Mouse (Mus musculus) embryo, embryonic 10.5 days (tissue): ENCODE results near the gene Gm5741.
"Not testable (repeated sequence)": the region's sequence is repeated elsewhere in the genome, so short reads cannot be mapped to it uniquely, and the experiment has no call there.

Source experiments
- DNase-seq: peaks from one replicate; pipeline ENCODE4 v3.0.0-alpha.2; 2015; ENCODE audit warnings: low spot score

The Gm5741 gene

DNA sequence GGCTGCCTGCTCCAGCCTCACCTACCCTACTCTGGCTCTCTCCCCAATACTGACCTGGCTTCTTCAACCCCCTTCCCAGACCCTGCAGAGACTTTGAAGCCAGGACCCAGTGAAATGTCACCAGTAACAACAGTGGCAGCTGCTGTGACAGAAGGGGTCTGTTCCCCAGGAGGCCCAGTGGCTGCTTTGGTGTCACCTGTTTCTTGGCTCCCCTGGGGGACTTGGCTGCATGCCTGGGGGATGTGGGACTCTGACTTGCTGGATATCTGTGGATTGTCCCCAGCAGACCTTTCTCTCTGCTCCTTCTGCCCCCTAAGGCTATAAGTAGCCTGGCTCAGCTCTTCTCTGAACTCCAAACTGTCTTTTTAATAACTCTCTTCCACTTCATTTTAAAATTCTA is at the start of gene Gm5741:
Gene Gm5741, minus strand, starts transcription at position 1 of the 400 bp plus-strand sequence.
- no peak for DNase-seq

GRCm38 (mm10) chr8:85116984-85117383 is 49.2 kb upstream of the Gm5741 start:
- no peak for DNase-seq

DNA sequence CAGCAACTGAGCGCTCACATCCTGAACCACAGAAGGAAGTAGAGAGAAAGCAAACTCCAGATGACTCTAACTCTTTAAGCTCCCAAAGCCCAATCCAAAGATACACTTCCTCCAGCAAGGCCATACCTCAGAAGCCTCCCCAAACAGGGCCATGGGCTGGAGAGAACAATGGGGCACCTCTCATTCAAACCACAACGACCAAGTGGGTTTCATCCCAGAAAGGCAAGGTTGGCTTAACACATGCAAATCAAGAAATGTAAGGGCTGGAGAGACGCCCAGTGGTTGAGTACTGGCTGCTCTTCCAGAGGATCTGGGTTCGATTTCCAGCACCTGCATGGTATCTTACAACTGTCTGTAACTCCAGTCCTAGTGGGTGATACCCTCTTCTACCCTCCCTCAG is 47.7 kb upstream of the Gm5741 start:
- DNase-seq: no peak

- no peak for DNase-seq
Measured at GRCm38 (mm10) chr8:85113241-85113640, 45.5 kb upstream of the Gm5741 start.

GRCm38 (mm10) chr8:85100076-85100665 is 32.4 kb upstream of the Gm5741 start:
- DNase-seq: no peak

GRCm38 (mm10) chr8:85096850-85097249 is 29.1 kb upstream of the Gm5741 start:
- no peak for DNase-seq

GRCm38 (mm10) chr8:85096196-85096595 is 28.4 kb upstream of the Gm5741 start:
- no peak for DNase-seq

DNA sequence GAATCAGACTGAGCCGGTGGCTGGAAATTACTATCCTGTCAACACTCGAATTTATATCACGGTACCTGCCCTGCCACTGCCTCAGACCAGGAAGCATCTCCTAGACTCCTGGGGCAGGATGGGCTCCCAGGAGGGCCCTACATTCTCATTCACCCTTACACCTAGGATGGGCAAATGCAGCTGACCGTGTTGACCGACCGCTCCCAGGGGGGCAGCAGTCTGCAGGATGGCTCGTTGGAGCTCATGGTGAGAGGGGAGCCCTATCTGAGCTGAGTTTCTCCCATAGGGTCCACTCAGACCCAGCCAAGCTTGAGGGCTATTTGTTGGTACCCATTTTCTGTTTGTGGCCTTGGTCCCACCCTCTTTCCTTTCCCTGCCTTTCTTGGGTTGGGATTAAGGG is 27.8 kb upstream of the Gm5741 start:
- no peak for DNase-seq

- no peak for DNase-seq
Measured at GRCm38 (mm10) chr8:85095051-85095450, 27.3 kb upstream of the Gm5741 start.

GRCm38 (mm10) chr8:85091526-85092090 is 23.8 kb upstream of the Gm5741 start:
- no peak for DNase-seq

DNA sequence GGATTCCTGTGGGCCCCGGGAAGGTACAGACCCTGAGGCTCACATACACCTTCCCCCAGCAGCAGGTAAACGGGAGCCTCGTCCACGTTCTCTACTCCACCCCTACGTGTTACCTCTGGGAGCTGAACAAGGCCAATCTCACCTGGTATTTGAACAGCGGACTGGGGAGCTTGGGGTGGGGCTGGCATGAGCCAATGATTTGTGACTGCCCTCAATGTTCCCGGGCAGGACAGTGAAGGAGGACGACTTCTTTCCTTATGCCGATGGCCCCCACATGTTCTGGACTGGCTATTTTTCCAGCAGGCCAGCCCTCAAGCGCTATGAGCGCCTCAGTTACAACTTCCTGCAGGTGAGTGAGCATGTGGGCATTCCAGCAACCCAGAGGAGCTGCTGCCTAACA is 23.1 kb upstream of the Gm5741 start:
- DNase-seq: no peak

- DNase-seq: no peak
Measured at GRCm38 (mm10) chr8:85088771-85089170, 21.0 kb upstream of the Gm5741 start.

DNA sequence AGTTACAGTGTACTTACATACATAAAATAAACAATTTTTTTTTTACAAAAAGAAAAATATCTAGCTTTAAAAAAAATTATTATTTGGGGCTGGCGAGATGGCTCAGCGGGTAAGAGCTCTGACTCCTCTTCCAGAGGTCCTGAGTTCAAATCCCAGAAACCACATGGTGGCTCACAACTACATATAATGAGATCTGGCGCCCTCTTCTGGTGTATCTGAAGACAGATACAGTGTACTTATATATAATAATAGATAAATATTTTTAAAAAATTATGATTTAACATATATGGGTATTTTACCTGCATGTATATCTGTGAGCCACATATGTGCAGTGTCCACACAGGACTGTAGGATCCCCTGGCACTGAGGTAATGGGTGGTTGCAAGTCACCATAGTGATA is 18.5 kb upstream of the Gm5741 start:
- DNase-seq: no peak

DNA sequence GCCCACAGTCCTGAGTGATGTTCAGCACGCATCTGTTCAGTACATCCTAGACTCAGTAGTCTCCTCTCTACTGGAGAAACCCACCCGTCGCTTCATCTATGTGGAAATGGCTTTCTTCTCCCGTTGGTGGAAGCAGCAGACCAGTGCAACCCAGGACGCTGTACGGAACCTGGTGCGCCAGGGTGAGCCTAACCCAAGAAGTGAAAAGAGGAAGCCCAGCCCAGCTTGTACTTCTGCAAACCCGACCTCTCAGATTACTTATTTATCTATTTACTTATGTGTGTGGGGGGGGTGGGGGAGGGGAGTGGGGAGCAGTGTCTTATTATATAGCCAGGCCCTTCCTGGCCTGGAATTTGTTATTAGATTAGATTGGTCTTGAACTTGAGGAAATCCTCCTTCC is 16.9 kb upstream of the Gm5741 start:
- DNase-seq: no peak

DNA sequence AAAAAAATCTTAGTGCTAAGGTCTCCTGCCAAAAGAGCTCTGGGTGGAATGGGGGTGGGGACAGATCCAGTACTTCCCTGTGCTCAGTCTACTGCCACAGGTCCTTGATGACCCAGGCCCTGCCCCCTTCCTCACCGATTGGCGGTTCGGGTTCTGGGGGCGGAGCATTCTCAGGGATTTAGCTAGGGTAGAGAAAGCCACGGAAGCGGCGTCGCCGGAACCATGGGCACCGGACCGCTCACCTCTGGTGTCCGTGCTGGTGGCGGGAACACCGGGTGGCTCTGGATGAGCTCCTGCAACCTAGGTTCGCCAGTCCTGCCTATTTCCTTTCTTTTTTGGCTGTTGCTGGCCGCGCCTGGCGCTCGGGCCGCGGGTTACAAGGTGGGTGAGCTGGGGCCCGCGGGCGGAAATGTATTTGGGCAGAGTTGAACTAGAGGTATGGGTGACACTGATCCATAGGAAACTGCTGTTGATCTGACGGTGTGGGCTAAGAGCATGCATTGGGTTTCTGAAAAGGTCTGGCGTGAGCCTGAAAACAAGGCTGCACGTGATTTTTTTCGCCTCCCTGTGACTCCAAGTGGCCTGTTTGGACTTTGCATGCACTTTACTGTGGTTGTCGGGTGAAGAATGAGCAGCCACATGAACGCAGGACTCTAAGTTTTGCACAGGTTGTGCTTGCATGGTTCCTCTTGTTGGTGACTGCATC is 15.5 kb upstream of the Gm5741 start, which contains the start of gene Man2b1:
Gene Man2b1, plus strand, starts transcription at position 163 of the 706 bp plus-strand sequence.
- DNase-seq: peak; percentile 88

GRCm38 (mm10) chr8:85082169-85082568 is 14.4 kb upstream of the Gm5741 start:
- DNase-seq: not testable (repeated sequence)

GRCm38 (mm10) chr8:85081216-85081555 is 13.4 kb upstream of the Gm5741 start, which contains the start of gene Wdr83:
Wdr83 (minus strand) TSS chr8:85081306.
- peak; percentile 72 for DNase-seq

DNA sequence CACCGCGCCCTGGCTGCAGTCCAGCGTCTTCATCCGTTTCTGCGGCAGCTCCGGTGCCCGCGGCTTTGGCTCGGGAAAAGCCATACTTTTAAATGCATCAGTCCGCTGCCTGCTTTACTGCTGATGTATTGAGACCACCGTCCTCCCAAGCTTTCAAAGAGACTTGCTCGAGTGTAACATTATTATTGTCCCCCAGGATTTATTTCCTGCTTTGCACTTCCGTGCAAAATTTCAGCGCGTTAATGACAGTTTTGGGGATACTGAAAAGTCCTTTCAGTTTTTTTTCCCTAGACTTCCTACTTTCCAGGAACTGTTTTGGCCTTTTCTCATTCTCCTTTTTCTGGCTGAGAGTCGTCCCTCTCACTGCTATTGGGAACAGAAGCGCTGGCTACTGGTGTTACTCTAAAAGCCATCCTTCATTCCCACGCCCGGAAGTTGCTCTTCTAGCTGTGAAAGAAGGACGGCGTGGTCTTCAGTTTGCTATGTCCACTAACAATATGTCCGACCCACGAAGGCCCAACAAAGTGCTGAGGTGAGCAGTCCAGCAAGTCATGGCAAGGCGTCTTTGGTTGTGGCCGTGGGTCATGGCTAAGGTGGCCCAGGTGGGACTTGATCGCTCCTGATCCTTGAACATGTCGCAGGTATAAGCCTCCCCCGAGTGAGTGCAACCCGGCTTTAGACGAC is 12.9 kb upstream of the Gm5741 start, which contains the start of gene Wdr83os:
Gene Wdr83os, plus strand, starts transcription at position 209 of the 684 bp plus-strand sequence.
- DNase-seq: peak; percentile 85

DNA sequence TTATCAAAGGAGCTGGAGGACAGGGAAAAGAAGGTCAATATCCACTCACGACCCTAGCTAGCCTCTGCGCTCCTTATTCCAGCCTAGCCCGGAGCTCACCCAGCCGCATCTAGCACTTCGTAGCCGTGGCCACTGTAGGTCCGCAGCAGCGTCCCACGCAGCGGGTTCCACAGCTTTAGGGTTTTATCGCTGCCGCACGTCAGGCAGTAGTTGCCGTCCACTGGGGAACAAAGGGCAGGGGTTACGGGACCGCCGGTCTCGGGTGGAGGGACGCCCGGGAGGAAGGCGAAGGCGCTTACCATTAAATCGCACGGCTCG is 12.4 kb upstream of the Gm5741 start:
- no peak for DNase-seq

GRCm38 (mm10) chr8:85076993-85077392 is 9.2 kb upstream of the Gm5741 start:
- DNase-seq: peak; percentile 93

DNA sequence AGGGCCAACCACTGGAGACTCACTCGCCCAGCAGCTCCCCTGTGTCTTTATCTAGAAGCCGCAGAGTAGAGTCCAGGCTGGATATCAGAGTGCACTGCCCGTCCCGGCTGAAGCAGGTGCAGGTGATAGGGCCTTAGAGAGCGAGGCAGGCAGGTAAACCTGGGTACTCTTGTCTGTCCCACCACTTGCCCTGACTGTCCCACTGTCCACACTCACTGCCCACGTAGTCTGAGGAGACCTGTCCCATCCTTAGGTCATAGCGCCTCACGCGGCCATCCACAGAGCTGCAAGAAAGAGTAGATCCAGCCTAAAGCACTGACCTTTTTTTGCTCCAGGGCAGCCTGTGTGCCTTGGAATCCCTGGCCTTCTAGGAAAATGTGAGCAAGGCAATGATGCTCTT is 8.2 kb upstream of the Gm5741 start:
- peak; percentile 58 for DNase-seq

DNA sequence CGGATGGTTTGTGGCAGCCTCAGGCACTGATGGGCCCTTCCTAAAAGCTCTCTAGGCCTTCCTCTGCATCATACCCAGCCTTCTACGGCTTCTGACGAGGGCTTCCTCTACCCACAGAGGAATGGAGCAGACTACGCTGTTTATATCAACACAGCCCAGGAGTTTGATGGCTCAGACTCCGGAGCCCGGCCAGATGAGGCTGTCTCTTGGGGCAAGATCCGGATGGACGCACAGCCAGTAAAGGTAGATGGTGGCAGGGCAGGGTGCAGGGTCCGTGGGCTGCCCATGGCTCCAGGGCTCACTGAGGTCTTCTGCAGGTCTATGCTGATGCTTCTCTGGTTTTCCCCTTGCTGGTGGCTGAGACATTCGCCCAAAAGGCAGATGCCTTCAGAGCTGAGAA is 6.8 kb upstream of the Gm5741 start:
- DNase-seq: no peak

DNA sequence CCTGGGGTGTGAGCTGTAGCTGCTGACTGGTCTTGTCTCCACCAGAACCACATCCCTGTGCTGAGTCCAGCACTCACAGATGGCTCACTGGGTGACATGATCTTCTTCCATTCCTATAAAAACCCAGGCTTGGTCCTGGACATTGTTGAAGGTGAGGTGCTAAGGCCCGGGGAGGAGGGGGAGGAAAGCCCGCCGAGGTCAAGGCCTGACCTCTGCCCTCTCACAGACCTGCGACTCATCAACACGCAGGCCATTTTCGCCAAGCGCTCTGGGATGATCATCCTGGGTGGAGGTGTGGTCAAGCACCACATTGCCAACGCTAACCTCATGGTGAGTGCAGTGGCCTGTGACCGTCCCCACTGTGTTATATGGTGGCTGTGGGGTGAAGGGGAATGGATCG is 6.4 kb upstream of the Gm5741 start:
- no peak for DNase-seq
